Mouse (Mus musculus) heart, postnatal 25 days (tissue): ENCODE data around the gene Prr5l. TPM values are rescaled to one million over a fixed set of nuclear protein-coding genes. Genes with fewer than 3 reads are reported as not detected.

Source experiments
- DNase-seq: peaks from one replicate; pipeline ENCODE4 v3.0.0; 2022; ENCODE audit warnings: low spot score
- intact Hi-C: fragments of 180-260 bp; cut with DNase I; formaldehyde crosslinking; loops from one replicate; pipeline ENCODE4 v1.15.1; 2025
- total RNA-seq, 2 experiments: library from RNA; stranded (reverse); gene quantifications; 2 replicates each; pipeline ENCODE4 v1.2.3; 2021

The Prr5l gene
- total RNA-seq, 2 experiments from 2014 or later = 0.64 to 2.5 TPM

DNA sequence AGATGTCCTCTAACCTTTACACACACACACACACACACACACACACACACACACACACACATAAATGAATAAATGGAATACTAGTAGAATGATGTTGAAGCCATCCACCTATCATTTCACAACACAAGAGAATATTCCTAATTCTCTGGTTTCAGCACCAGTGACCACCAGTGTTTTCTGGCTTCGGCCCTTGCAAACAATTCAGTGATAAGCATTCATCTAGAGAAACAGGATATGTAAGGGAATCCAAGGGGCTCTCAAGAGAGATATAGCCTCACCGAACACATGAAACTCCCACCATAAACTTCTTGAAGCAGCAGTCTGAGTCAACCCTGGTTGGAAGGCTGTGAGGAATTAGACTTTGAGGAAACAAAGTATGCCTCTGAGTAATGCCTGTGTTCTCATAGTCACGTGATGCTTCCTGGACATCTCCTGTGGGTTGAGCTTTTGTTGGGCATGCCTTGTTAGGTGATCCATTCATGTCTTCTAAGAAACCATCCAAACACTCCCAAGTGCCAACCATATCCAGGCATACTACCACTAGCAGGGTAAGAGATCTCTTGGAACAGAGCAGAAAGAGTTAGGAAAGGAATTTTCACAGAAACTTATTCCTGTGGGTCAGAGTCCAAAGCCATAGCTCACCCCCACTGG, 55.8 kb downstream of the Prr5l start:
- DNase-seq = no peak
- intact Hi-C loops = loop anchor here (5.0 kb wide), 1 partner anchor 120 kb away; no protein-coding TSS in a partner anchor

GRCm38 (mm10) chr2:101826186-101826707, 56.6 kb downstream of the Prr5l start:
- DNase-seq = no peak
- intact Hi-C loops = loop anchor here (5.0 kb wide), 1 partner anchor 119 kb away; no protein-coding TSS in a partner anchor

- DNase-seq = no peak
- intact Hi-C loops = loop anchor here (5.0 kb wide), 1 partner anchor 118 kb away; no protein-coding TSS in a partner anchor
Observed at GRCm38 (mm10) chr2:101825226-101826120, 57.4 kb downstream of the Prr5l start.

GRCm38 (mm10) chr2:101823821-101824220, 59.0 kb downstream of the Prr5l start:
- DNase-seq = no peak

GRCm38 (mm10) chr2:101822785-101823184, 60.0 kb downstream of the Prr5l start:
- intact Hi-C loops = no loop called here
- DNase-seq = peak; percentile 18

More at GRCm38 (mm10) chr2:101823821-101824220, 59.0 kb downstream of the Prr5l start:
- intact Hi-C loops = no loop called here

- intact Hi-C loops = no loop called here
- DNase-seq = no peak
Observed at GRCm38 (mm10) chr2:101820816-101821215, 62.0 kb downstream of the Prr5l start.

DNA sequence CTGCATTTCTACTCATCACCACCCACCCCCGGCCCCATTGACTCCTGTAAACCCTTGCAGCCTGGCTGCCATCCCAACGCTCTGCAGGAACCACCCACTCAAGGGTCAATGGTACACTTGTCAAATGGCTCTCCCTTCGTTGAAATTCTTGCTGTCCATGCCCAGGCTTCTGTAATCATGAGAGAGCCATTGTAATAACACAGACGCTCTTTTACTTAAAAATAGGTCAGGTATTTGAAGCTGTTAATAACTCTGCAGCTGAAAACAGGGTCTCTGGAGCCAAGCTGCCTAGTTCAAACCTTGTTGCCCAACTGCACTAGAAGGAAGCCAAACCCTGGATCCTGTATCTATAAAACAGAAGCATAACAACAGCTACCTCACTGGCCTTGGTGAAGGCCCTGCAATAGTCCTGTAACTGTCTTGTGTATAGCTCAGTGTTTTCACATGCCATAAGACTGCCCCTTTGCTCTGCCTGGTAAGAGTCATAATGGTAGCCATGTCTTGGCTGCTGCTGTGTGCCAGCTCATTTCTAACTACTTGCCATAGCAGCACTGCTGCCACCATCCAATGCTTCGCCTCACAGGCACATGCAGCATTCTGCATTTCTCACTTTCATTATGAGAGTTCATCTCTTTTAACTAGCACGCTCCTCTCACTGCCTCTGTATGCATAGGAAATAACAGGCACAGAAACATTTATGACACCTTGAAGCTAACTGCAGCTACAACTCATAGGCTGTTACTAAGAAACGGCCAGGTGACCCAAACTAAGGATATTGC, 63.7 kb downstream of the Prr5l start:
- DNase-seq = no peak
- intact Hi-C loops = no loop called here

- no peak for DNase-seq
- intact Hi-C loops = no loop called here
Observed at GRCm38 (mm10) chr2:101816646-101817308, 66.0 kb downstream of the Prr5l start.

GRCm38 (mm10) chr2:101815250-101815934, 67.4 kb downstream of the Prr5l start:
- intact Hi-C loops = no loop called here
- no peak for DNase-seq

DNA sequence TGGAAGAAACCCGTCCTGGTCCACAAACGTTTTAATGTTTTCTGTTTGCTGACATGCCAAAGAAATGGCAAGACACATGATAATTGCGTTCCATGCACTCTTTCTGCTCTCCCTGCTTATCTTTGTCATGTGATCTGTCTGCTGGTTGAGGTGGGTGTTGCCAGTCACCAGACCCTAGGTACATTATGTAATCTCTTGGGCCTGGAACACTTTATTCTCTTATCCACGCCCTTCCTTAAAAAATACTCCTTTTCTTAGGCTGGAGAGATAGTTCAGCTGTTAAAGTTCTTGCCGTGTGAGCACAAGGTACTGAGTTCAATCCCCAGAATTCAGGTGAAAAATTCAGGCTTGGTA, 68.6 kb downstream of the Prr5l start:
- no peak for DNase-seq
- intact Hi-C loops = no loop called here

DNA sequence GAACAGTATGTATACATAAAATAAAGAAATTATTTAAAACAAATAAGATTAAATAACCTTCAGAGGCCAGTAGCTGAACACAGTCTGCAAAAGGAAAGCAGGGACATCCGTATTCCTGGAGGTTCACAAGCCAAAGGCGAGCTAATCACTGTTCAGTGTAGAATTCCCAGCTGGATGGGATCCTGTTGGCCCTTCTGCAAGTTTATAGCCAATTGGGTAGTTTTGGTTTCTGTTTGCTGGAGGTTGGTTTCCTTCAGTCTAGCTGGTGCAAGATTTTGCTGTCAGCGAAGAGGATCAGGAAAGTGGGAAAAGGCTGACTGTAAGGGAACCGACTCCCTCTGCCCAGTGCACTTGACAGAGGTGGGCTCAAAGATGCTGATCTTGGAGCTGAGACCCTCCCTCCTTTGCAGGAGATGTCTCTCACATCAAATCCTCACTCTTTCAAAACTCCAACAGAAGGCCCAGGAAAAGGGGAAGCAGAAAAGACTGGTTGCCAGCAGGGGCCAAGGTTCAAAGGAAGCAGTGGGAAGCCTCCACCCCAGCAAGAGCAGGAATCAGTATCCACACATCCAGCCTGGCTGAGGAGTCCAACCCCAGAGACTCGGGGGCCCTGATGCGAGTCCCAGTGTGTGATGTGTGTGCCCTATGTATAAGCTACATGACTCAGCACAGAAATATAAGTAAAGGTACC, 69.1 kb downstream of the Prr5l start:
- no peak for DNase-seq
- intact Hi-C loops = no loop called here

DNA sequence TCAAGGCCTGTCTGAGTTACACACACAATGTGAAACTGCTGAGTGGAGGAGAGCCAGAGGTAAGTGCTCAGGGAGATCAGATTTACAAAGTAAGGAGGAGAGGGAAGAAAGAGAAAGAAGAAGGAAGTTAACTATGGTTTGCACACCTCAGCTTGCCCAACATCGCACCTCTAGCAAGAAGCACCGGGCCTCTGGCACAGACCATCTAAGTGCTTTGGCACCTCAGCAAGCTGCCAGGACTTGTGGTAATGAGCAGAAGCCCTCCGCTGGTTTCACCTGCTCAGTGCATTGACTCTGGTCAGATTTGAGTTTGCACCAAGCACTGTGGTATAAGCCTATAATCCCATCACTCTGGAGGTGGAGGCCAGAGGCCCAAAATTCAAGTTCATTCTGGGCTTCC, 70.9 kb downstream of the Prr5l start:
- DNase-seq = no peak
- intact Hi-C loops = no loop called here

DNA sequence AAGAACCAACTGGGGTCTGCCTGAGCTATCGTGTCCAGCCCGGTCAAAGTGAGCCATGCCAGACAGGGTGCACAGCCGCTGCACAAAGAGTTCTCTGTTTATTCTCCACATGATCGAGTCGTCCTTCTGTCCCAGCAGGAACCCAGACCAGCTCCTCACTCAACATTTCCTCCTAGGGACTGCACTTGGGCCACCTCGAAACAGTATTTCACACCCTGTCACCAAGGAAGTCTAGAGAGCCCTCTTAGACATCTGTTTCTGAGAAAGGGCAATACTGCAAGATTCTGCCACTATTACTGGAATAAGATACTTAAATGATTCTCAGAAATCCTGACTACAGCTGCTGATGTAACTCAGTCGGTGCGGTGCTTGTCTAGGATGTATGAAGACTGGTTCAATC, 72.1 kb downstream of the Prr5l start:
- no peak for DNase-seq
- intact Hi-C loops = no loop called here

GRCm38 (mm10) chr2:101809640-101810305, 73.1 kb downstream of the Prr5l start:
- intact Hi-C loops = no loop called here
- no peak for DNase-seq

DNA sequence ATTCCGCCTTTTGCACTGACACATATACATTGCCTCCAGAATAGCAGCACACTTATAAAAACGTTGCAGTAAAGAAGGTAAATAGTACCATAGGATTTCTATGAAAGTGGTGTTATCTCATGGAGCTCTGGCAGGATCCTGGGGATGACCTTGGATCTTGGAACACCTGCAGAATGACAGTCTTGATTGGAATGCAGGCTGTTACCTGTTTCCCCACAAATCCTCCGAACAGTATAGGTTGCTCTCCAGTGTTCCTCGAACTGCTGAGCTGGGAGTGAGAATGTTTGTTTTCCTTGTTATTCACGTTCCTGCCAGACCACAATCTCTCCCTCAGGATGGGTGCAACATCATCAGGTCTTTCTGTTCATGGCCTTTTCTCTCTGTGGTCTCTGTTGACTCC, 75.1 kb downstream of the Prr5l start:
- intact Hi-C loops = no loop called here

GRCm38 (mm10) chr2:101802240-101802639, 80.6 kb downstream of the Prr5l start:
- no peak for DNase-seq
- intact Hi-C loops = no loop called here

More for the DNA sequence above, 75.1 kb downstream of the Prr5l start:
- no peak for DNase-seq

GRCm38 (mm10) chr2:101797901-101798250, 85.0 kb downstream of the Prr5l start:
- intact Hi-C loops = loop anchor here (2.0 to 5.0 kb wide), 2 partner anchors 31 to 74 kb away; no protein-coding TSS in a partner anchor
- no peak for DNase-seq
